Mouse (Mus musculus): ENCODE results near the gene Fcgrt. TPM values are rescaled to one million over a fixed set of nuclear protein-coding genes. Genes with fewer than 3 reads are reported as not detected.

The Fcgrt gene
- polyA plus RNA-seq, 1 experiment from 2014 or later = 56.4 TPM

- 0% methylated on average over 16 of the region's 16 CpGs for WGBS
- Histone ChIP-seq H3K4me1 (ENCODE audit: insufficient read depth) (peaks cover 10% of the 10 kb centered on the region; the same call in 1 of the 2 replicates), H3K27ac (ENCODE audit: low read depth) (peak within 1 kb of the TSS; percentile 91), H3K27me3 (ENCODE audit: insufficient read depth, low read length) (no peaks in the 10 kb centered on the region), H3K9me3 (ENCODE audit: low read depth, low read length) (no peaks in the 10 kb centered on the region), H3K4me3 (ENCODE audit: low read depth, low read length) (peak within 1 kb of the TSS; percentile 52), H3K36me3 (ENCODE audit: insufficient read depth) (peaks cover 24% of the 10 kb centered on the region), H3K9ac (peak within 1 kb of the TSS; percentile 78), H3K4me2 (peak within 1 kb of the TSS; percentile 70)
- ATAC-seq (ENCODE audit: insufficient read depth) = peak; percentile 95
- DNase-seq = peak; percentile 99
- no peak for TF ChIP-seq CTCF (IDR thresholded peaks at IDR 0.05; ENCODE audit: low read depth)
Observed at GRCm38 (mm10) chr7:45092048-45092447, 11.6 kb downstream of the Fcgrt start, which contains the start of gene Rcn3. Gene Rcn3, minus strand, starts transcription at chr7:45092221.

DNA sequence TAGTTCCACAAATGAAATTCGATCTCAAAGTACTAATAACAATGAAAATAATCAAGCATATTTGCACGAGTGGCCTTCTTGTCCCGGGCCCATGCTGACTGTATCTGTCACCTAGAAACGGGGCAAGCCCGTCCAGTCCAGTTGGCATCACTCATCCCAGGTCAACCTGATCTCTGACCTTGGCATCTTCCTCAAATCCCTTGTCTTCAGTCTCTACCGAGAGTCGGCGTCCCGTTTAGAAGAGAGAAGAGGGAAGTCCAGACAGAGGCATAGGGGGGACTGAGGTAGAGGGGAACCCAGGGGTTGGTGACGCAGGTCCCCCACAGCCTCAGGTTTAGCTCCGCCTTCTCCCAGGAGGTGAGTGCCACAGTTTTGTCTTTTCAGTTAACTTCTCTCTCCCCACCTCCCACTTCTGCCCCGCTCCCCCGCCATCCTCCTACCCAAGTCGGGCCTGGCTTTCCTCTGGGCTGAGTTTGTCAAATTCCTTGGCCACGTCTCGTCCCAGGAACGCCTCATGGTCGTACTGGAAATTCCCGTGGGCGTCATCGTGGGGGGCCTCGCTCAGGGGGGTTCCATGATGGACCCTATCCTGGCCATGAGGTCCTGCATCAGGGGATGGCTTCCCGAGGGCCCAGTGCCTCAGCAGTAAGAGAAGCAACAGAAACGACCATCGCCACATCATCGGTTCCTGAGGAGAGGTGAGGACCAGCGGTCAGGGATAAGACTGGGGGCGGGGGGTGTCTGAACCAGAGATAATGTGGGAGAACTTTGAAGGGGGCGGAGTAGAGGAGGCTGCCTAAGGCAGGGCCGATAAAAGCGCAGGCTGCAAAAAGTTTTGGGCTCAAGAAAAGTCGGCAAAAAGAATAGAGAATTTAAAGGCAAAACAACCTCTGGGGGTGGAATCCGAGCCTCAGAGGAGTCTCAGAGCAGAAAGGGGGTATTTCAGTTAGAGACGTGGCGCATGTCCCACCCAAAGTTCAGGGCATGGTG lies 12.4 kb downstream of the Fcgrt start:
- 6% methylated on average over 35 of the region's 35 CpGs for WGBS
- peaks cover 30% of the 10 kb centered on the region for H3K36me3 ChIP-seq (ENCODE audit: insufficient read depth)
- H3K4me3 ChIP-seq (ENCODE audit: low read depth, low read length) = peak overlapping the region; percentile 52
- H3K27ac ChIP-seq (ENCODE audit: low read depth) = peak overlapping the region; percentile 91
- TF ChIP-seq CTCF (IDR thresholded peaks at IDR 0.05; ENCODE audit: low read depth) = no peak
- peak overlapping the region; percentile 70 for H3K4me2 ChIP-seq
- DNase-seq (peak; percentile 74), ATAC-seq (ENCODE audit: insufficient read depth) (peak; percentile 66)
- no peaks in the 10 kb centered on the region for H3K27me3 ChIP-seq (ENCODE audit: insufficient read depth, low read length)
- peaks cover 10% of the 10 kb centered on the region; the same call in 1 of the 2 replicates for H3K4me1 ChIP-seq (ENCODE audit: insufficient read depth)
- H3K9ac ChIP-seq = peak overlapping the region; percentile 78
- no peaks in the 10 kb centered on the region for H3K9me3 ChIP-seq (ENCODE audit: low read depth, low read length)

DNA sequence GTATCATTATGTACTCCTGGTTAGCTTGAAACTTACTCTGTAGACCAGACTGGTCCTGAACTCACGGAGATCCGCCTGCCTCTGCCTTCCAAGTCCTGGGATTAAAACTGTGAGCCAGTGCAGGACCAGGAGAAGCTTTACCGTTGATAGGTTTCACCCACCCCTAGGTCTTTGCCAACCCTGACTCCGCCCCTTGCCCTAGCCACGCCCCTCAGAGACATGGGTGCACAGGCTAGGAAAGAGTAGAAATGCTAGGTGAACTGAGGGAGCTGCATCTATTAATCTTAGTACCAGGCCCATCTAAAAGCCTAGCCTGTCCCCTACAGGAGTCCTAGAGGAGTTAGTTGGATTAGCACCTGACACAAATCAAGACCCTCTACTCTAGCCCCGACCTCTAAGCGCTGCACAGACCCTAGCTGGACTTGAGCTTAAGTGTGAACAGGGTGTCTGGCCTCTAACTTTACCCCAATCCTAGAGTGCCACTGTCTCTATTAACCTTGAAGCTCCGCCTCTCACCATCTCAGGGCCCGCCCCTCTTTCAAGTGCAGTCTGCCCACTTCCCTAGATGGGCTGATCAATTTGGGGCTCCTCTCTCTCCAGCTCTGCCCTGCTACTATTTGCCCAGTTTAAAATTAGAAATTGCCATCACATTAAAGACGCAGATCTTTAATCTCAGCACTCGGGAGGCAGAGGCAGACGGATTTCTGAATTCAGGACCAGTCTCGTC lies 13.2 kb downstream of the Fcgrt start:
- H3K9ac ChIP-seq = peak overlapping the region; percentile 78; the same call in 1 of the 2 replicates
- H3K27ac ChIP-seq (ENCODE audit: low read depth) = peak overlapping the region; percentile 91

GRCm38 (mm10) chr7:45088597-45088996 lies 15.1 kb downstream of the Fcgrt start:
- 89% methylated on average over 17 of the region's 17 CpGs for WGBS
- DNase-seq = no peak
- Histone ChIP-seq H3K9ac (no peak overlapping the region), H3K27me3 (ENCODE audit: insufficient read depth, low read length) (no peaks in the 10 kb centered on the region), H3K9me3 (ENCODE audit: low read depth, low read length) (no peaks in the 10 kb centered on the region), H3K4me2 (no peak overlapping the region), H3K4me1 (ENCODE audit: insufficient read depth) (peaks cover 10% of the 10 kb centered on the region; the same call in 1 of the 2 replicates), H3K36me3 (ENCODE audit: insufficient read depth) (peaks cover 54% of the 10 kb centered on the region), H3K4me3 (ENCODE audit: low read depth, low read length) (no peak overlapping the region), H3K27ac (ENCODE audit: low read depth) (no peak overlapping the region)
- no peak for ATAC-seq (ENCODE audit: insufficient read depth)
- TF ChIP-seq CTCF (IDR thresholded peaks at IDR 0.05; ENCODE audit: low read depth) = no peak

More for the DNA sequence above, 13.2 kb downstream of the Fcgrt start:
- Histone ChIP-seq H3K36me3 (ENCODE audit: insufficient read depth) (peaks cover 36% of the 10 kb centered on the region), H3K4me2 (peak overlapping the region; percentile 70), H3K9me3 (ENCODE audit: low read depth, low read length) (no peaks in the 10 kb centered on the region), H3K4me3 (ENCODE audit: low read depth, low read length) (peak overlapping the region; percentile 52), H3K4me1 (ENCODE audit: insufficient read depth) (peaks cover 10% of the 10 kb centered on the region; the same call in 1 of the 2 replicates), H3K27me3 (ENCODE audit: insufficient read depth, low read length) (no peaks in the 10 kb centered on the region)
- no peak for TF ChIP-seq CTCF (IDR thresholded peaks at IDR 0.05; ENCODE audit: low read depth)
- ATAC-seq (ENCODE audit: insufficient read depth) (no peak), DNase-seq (peak; percentile 33)
- WGBS = 65% methylated on average over 13 of the region's 13 CpGs

GRCm38 (mm10) chr7:45086084-45086483 lies 17.6 kb downstream of the Fcgrt start:
- peak; percentile 52 for TF ChIP-seq CTCF (IDR thresholded peaks at IDR 0.05; ENCODE audit: low read depth)
- no peak for DNase-seq
- WGBS = 78% methylated on average over 4 of the region's 4 CpGs

DNA sequence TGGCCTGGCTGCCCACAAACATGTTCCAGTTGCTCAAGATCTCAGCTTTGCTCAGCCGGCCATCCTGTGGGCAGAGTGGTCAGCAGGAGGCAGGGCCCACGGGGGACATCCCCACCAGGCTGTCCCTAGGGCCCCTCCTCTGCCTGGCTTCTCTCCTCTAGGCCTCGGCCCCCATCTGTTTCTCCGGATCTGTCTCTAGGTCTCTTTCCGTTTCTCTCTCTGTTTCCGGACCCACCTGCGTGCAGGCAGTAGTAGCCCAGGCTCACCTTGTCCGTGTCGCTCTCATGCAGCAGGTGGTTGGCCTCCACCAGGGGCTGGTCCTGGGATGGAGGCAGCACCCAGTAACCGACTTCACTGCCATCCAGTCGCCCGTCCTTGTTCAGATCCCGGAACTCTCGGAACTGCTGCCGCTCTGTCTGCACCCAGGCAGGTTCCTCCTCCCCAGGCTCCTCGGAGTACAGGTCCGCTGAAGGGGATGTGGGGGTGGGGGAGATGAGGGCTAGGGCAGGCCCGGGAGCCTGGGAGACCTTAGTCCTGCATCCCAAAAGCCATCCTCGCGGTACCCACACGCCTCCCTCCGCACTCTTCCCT lies 20.3 kb downstream of the Fcgrt start:
- WGBS = 78% methylated on average over 22 of the region's 22 CpGs
- H3K4me1 ChIP-seq (ENCODE audit: insufficient read depth) = no peaks in the 10 kb centered on the region
- TF ChIP-seq CTCF (IDR thresholded peaks at IDR 0.05; ENCODE audit: low read depth) = no peak
- DNase-seq = no peak
- no peak overlapping the region for H3K4me3 ChIP-seq (ENCODE audit: low read depth, low read length)
- peak overlapping the region; percentile 18; the same call in 1 of the 2 replicates for H3K4me2 ChIP-seq
- H3K9ac ChIP-seq = no peak overlapping the region; the same call in 1 of the 2 replicates
- H3K27me3 ChIP-seq (ENCODE audit: insufficient read depth, low read length) = no peaks in the 10 kb centered on the region
- no peak for ATAC-seq (ENCODE audit: insufficient read depth)
- H3K36me3 ChIP-seq (ENCODE audit: insufficient read depth) = peaks cover 66% of the 10 kb centered on the region
- H3K27ac ChIP-seq (ENCODE audit: low read depth) = no peak overlapping the region
- no peaks in the 10 kb centered on the region for H3K9me3 ChIP-seq (ENCODE audit: low read depth, low read length)

More at GRCm38 (mm10) chr7:45086084-45086483, 17.6 kb downstream of the Fcgrt start:
- H3K4me1 ChIP-seq (ENCODE audit: insufficient read depth) = peaks cover 5% of the 10 kb centered on the region; the same call in 1 of the 2 replicates
- H3K36me3 ChIP-seq (ENCODE audit: insufficient read depth) = peaks cover 72% of the 10 kb centered on the region
- no peak overlapping the region for H3K9ac ChIP-seq
- no peak overlapping the region for H3K27ac ChIP-seq (ENCODE audit: low read depth)
- H3K9me3 ChIP-seq (ENCODE audit: low read depth, low read length) = no peaks in the 10 kb centered on the region
- H3K27me3 ChIP-seq (ENCODE audit: insufficient read depth, low read length) = no peaks in the 10 kb centered on the region
- no peak overlapping the region for H3K4me2 ChIP-seq
- no peak overlapping the region for H3K4me3 ChIP-seq (ENCODE audit: low read depth, low read length)
- no peak for ATAC-seq (ENCODE audit: insufficient read depth)
